Mouse (Mus musculus) intestine, postnatal 0 days (tissue): ENCODE results near the gene Snx1. TPM values are rescaled to one million over a fixed set of nuclear protein-coding genes. Genes with fewer than 3 reads are reported as not detected.

Experiments used
- ATAC-seq: fragments of 200-750 bp; cut with Nextera tagmentation; 2 replicates; pipeline ENCODE4 v1.8.0; 2017; ENCODE audit warnings: mild to moderate bottlenecking, moderate TSS enrichment, moderate library complexity
- H3K27ac ChIP-seq: fragments of 300-500 bp; sonication (generic); 2 replicates; pipeline ENCODE4 v1.5.1; 2014; ENCODE audit warnings: mild to moderate bottlenecking, low read depth, low read length, moderate library complexity
- H3K27me3 ChIP-seq: fragments of 300-500 bp; sonication (generic); replicated peaks from 2 replicates; pipeline ENCODE4 v1.6.1; 2014; ENCODE audit warnings: low read length, mixed read lengths; ENCODE audit not compliant: control insufficient read depth, insufficient read depth
- H3K36me3 ChIP-seq: fragments of 300-500 bp; sonication (generic); 2 replicates; pipeline ENCODE4 v1.6.1; 2014; ENCODE audit warnings: mild to moderate bottlenecking, moderate library complexity; ENCODE audit not compliant: control insufficient read depth, insufficient read depth
- H3K4me1 ChIP-seq: fragments of 300-500 bp; sonication (generic); replicated peaks from 2 replicates; pipeline ENCODE4 v1.6.1; 2014; ENCODE audit warnings: antibody characterized with exemption, low read length, mixed read lengths; ENCODE audit not compliant: control insufficient read depth, insufficient read depth
- H3K4me2 ChIP-seq: fragments of 300-500 bp; sonication (generic); replicated peaks from 2 replicates; pipeline ENCODE4 v1.6.1; 2014; ENCODE audit warnings: low read depth, mild to moderate bottlenecking, moderate library complexity
- H3K4me3 ChIP-seq: fragments of 300-500 bp; sonication (generic); 2 replicates; pipeline ENCODE4 v1.5.1; 2014; ENCODE audit warnings: low read depth, low read length
- H3K9ac ChIP-seq: fragments of 300-500 bp; sonication (generic); 2 replicates; pipeline ENCODE4 v1.6.1; 2014; ENCODE audit warnings: mild to moderate bottlenecking, low read depth, low read length
- H3K9me3 ChIP-seq: fragments of 300-500 bp; sonication (generic); 2 replicates; pipeline ENCODE4 v1.6.1; 2016; ENCODE audit warnings: mixed run types; ENCODE audit not compliant: control insufficient read depth
- CTCF ChIP-seq: sonication (generic); IDR thresholded peaks from 2 replicates; pipeline ENCODE4 v1.5.1; 2016; ENCODE audit warnings: low read depth, mild to moderate bottlenecking, control low read depth, antibody characterized with exemption, moderate library complexity
- WGBS: fragments of 180-500 bp; shearing (Covaris S2); extraction: QIAGEN DNeasy Blood & Tissue Kit; methylation state at CpG from one replicate; pipeline ENCODE4 v1.1.7; 2014; 5-methylcytosine and 5-hydroxymethylcytosine counted together
- polyA plus RNA-seq: library from polyadenylated mRNA; unstranded; fragments of >200 nt; fragmentation: Nextera tagmentation; extraction: Ambion mirVana; gene quantifications from 2 replicates; pipeline ENCODE4 v1.2.1, GENCODE M21; 2015

The Snx1 gene
- polyA plus RNA-seq, 1 experiment from 2014 or later: 122 TPM

- TF ChIP-seq CTCF: no peak
- Histone ChIP-seq H3K4me3 (no peak overlapping the region), H3K4me2 (no peak overlapping the region), H3K9ac (no peak overlapping the region), H3K27ac (peak overlapping the region; percentile 50; the same call in 1 of the 2 replicates), H3K4me1 (no peaks in the 10 kb centered on the region), H3K9me3 (no peaks in the 10 kb centered on the region), H3K36me3 (no peaks in the 10 kb centered on the region), H3K27me3 (no peaks in the 10 kb centered on the region)
- WGBS: 63% methylated on average over 9 of the region's 9 CpGs
- ATAC-seq: peak; percentile 76
These were observed 27.6 kb upstream of the Snx1 start for GRCm38 (mm10) chr9:66154013-66154412.

- Histone ChIP-seq H3K36me3 (no peaks in the 10 kb centered on the region), H3K27ac (peak overlapping the region; percentile 50; the same call in 1 of the 2 replicates), H3K4me3 (no peak overlapping the region), H3K4me1 (no peaks in the 10 kb centered on the region), H3K27me3 (no peaks in the 10 kb centered on the region), H3K4me2 (no peak overlapping the region), H3K9ac (no peak overlapping the region), H3K9me3 (no peaks in the 10 kb centered on the region)
- 60% methylated on average over 6 of the region's 6 CpGs for WGBS
- ATAC-seq: peak; percentile 77
- TF ChIP-seq CTCF: no peak
These were observed 27.2 kb upstream of the Snx1 start for GRCm38 (mm10) chr9:66153594-66153993.

DNA sequence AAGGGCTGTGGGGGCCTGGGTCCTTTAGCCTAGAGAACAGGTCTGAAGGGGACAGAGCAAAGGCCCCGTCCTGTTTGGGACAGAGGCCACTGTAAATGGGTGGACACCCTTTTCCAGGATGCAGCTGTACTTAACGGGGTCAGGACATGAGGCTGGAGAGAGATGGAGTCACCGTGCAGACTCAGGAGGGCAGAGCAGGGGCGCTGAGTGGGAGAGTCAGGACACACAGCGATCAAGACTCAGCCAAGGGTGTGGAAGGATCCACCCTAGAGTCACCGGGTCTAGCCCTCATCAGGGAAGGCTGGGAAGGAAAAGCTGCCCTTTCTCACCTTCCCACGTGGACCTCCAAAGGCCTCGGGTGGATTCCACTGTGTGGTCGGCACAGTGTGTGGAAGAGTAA lies 25.6 kb upstream of the Snx1 start:
- Histone ChIP-seq H3K27me3 (no peaks in the 10 kb centered on the region), H3K9ac (no peak overlapping the region), H3K4me1 (no peaks in the 10 kb centered on the region), H3K27ac (no peak overlapping the region), H3K36me3 (no peaks in the 10 kb centered on the region), H3K4me2 (no peak overlapping the region), H3K4me3 (no peak overlapping the region), H3K9me3 (no peaks in the 10 kb centered on the region)
- ATAC-seq: no peak
- TF ChIP-seq CTCF: no peak
- WGBS: 70% methylated on average over 9 of the region's 9 CpGs

DNA sequence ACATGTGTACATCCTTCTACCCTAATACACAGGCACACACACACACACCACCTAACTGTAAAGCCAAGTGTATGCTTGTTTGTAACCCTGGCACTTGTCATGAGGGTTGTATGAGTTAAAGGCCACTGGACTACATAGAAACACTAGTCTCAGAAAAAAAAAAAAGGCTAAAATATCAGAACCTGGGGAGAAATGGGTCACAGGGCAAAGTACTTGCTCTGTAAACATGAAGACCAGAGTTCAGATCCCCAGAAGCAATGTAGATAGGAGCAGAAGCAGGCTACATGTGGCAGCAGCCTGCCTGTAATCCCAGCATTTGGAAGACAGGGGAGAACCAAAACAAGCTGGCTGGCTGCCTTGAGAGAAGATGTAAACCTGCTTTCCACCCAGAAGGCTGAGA lies 19.8 kb upstream of the Snx1 start:
- Histone ChIP-seq H3K36me3 (no peaks in the 10 kb centered on the region), H3K27me3 (no peaks in the 10 kb centered on the region), H3K4me2 (no peak overlapping the region), H3K9me3 (no peaks in the 10 kb centered on the region), H3K4me3 (no peak overlapping the region), H3K4me1 (no peaks in the 10 kb centered on the region), H3K9ac (no peak overlapping the region), H3K27ac (no peak overlapping the region)
- TF ChIP-seq CTCF: peak; percentile 28
- no peak for ATAC-seq

- no peak for ATAC-seq
- Histone ChIP-seq H3K9ac (no peak overlapping the region), H3K27ac (no peak overlapping the region), H3K4me3 (no peak overlapping the region), H3K4me2 (no peak overlapping the region), H3K36me3 (peaks cover 12% of the 10 kb centered on the region), H3K9me3 (no peaks in the 10 kb centered on the region), H3K27me3 (no peaks in the 10 kb centered on the region), H3K4me1 (no peaks in the 10 kb centered on the region)
- 8% methylated on average over 6 of the region's 6 CpGs for WGBS
- TF ChIP-seq CTCF: peak; percentile 92
These were observed 17.9 kb upstream of the Snx1 start for GRCm38 (mm10) chr9:66144248-66144647.

- ATAC-seq: no peak
- Histone ChIP-seq H3K4me3 (no peak overlapping the region), H3K9ac (no peak overlapping the region), H3K4me1 (no peaks in the 10 kb centered on the region), H3K27ac (no peak overlapping the region), H3K4me2 (no peak overlapping the region), H3K36me3 (peaks cover 29% of the 10 kb centered on the region), H3K27me3 (no peaks in the 10 kb centered on the region), H3K9me3 (no peaks in the 10 kb centered on the region)
- 75% methylated on average over 1 of the region's 1 CpGs for WGBS
- no peak for TF ChIP-seq CTCF
These were observed 15.9 kb upstream of the Snx1 start for GRCm38 (mm10) chr9:66142265-66142664.

- Histone ChIP-seq H3K9me3 (no peaks in the 10 kb centered on the region), H3K36me3 (peaks cover 67% of the 10 kb centered on the region), H3K4me2 (no peak overlapping the region), H3K4me1 (no peaks in the 10 kb centered on the region), H3K27me3 (no peaks in the 10 kb centered on the region), H3K9ac (no peak overlapping the region), H3K27ac (no peak overlapping the region), H3K4me3 (no peak overlapping the region)
- ATAC-seq: no peak
- WGBS: 90% methylated on average over 7 of the region's 7 CpGs
- no peak for TF ChIP-seq CTCF
These were observed 11.8 kb upstream of the Snx1 start for GRCm38 (mm10) chr9:66138193-66138592.
